Mouse (Mus musculus) c-Kit-negative CD71-positive TER-119-positive erythroid progenitor cells, embryonic 14.5 days (primary cell): Measurements from ENCODE around the gene Slc18b1.
A peak's percentile ranks its signal among the peaks of the same experiment; 100 is the strongest.
"Not testable (repeated sequence)": the region's sequence is repeated elsewhere in the genome, so short reads cannot be mapped to it uniquely, and the experiment has no call there.

Experiments
- DNase-seq: peaks from one replicate; pipeline ENCODE4 v3.0.0-alpha.2; 2013; ENCODE audit warnings: low read depth, low spot score

Gene Slc18b1

GRCm38 (mm10) chr10:23796551-23797503 is at the start of gene Slc18b1:
Slc18b1 (plus strand) TSS chr10:23796986.
- no peak for DNase-seq

GRCm38 (mm10) chr10:23754166-23754565 is 42.6 kb upstream of the Slc18b1 start:
- DNase-seq = no peak

- DNase-seq = no peak
These were observed 19.4 kb upstream of the Slc18b1 start for GRCm38 (mm10) chr10:23777288-23777945.

- DNase-seq = peak; percentile 53
These were observed 16.1 kb upstream of the Slc18b1 start for GRCm38 (mm10) chr10:23780539-23781275.

GRCm38 (mm10) chr10:23781760-23782735 is 14.7 kb upstream of the Slc18b1 start:
- no peak for DNase-seq

GRCm38 (mm10) chr10:23782855-23783492 is 13.8 kb upstream of the Slc18b1 start:
- DNase-seq = no peak

GRCm38 (mm10) chr10:23783493-23783884 is 13.3 kb upstream of the Slc18b1 start:
- DNase-seq = no peak

GRCm38 (mm10) chr10:23784121-23784520 is 12.7 kb upstream of the Slc18b1 start:
- DNase-seq = no peak

GRCm38 (mm10) chr10:23785599-23785998 is 11.2 kb upstream of the Slc18b1 start:
- DNase-seq = not testable (repeated sequence)

GRCm38 (mm10) chr10:23786040-23786439 is 10.7 kb upstream of the Slc18b1 start:
- no peak for DNase-seq

- DNase-seq = not testable (repeated sequence)
These were observed 10.2 kb upstream of the Slc18b1 start for GRCm38 (mm10) chr10:23786631-23787038.

GRCm38 (mm10) chr10:23787062-23787821 is 9.5 kb upstream of the Slc18b1 start, which contains the start of gene Rps12:
Rps12 (minus strand) TSS chr10:23787275.
- DNase-seq = peak; percentile 99

GRCm38 (mm10) chr10:23788056-23788600 is 8.7 kb upstream of the Slc18b1 start:
- DNase-seq = no peak

GRCm38 (mm10) chr10:23795871-23796520 is 790 bp upstream of the Slc18b1 start:
- DNase-seq = no peak

- DNase-seq = no peak
These were observed 820 bp downstream of the Slc18b1 start for GRCm38 (mm10) chr10:23797606-23798005.

- no peak for DNase-seq
These were observed 1.4 kb downstream of the Slc18b1 start for GRCm38 (mm10) chr10:23798142-23798541.

GRCm38 (mm10) chr10:23799933-23800332 is 3.1 kb downstream of the Slc18b1 start:
- DNase-seq = no peak

GRCm38 (mm10) chr10:23802911-23803310 is 6.1 kb downstream of the Slc18b1 start:
- no peak for DNase-seq

- no peak for DNase-seq
These were observed 7.9 kb downstream of the Slc18b1 start for GRCm38 (mm10) chr10:23804665-23805064.
